Mouse (Mus musculus): Measurements from ENCODE around the gene Jup.

The Jup gene

DNA sequence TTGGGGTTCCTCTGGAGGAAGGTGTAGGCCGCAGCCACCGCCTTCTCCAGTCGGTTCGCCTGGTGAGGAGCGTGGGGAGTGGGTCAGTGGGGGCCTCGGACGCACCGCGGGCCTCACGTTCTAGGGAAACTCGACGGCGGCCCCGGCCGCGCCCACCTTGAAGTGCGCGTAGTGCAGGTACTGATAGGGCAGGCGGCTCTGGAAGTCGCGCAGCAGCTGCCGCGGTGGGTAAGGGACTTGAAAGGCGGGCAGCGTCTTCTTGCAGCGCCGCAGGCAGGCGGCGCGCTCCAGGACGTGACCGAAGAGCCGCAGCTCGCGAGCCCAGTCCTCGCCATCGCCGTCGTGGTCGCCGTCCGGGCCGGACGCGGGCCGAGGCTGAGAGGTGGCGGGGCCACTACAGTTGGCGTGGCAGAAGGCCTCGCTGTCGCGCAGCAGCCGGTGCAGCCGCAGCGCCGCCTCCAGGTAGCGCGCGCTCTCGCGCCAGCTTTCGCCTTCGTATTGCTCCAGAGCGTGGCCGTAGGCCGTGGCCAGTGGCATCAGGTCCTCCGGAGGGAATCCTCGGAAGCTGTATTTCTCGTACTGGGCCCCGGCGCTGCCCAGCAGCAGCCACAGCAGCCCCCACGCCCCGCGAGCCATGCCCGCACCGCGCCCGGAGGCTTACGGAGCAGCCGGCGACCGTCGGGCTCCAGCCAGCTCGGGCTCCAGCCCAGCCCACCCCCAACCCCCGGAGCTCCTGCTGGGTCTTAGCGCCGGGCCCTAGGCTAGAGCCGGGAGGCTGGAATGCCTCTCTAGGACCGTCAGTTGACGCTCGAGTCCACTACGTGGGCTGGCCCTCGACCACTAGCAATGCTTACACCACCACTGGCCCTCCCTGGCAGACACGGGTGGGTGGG is 16.7 kb upstream of the Jup start, which contains the start of gene P3h4:
P3h4 (minus strand) TSS at position 816 of the 893 bp plus-strand sequence.
- TF ChIP-seq GATA4 (IDR thresholded peaks at IDR 0.05; ENCODE audit: insufficient replicate concordance, low read length) = no peak; the same call in 1 of the 2 replicates

GRCm38 (mm10) chr11:100413541-100413940 is 16.0 kb upstream of the Jup start:
- TF ChIP-seq GATA4 (IDR thresholded peaks at IDR 0.05; ENCODE audit: insufficient replicate concordance, low read length) = no peak

- no peak for TF ChIP-seq GATA4 (IDR thresholded peaks at IDR 0.05; ENCODE audit: insufficient replicate concordance, low read length)
Measured at GRCm38 (mm10) chr11:100411736-100412135, 14.2 kb upstream of the Jup start.

- no peak for TF ChIP-seq GATA4 (IDR thresholded peaks at IDR 0.05; ENCODE audit: insufficient replicate concordance, low read length)
Measured at GRCm38 (mm10) chr11:100409686-100410085, 12.1 kb upstream of the Jup start.

DNA sequence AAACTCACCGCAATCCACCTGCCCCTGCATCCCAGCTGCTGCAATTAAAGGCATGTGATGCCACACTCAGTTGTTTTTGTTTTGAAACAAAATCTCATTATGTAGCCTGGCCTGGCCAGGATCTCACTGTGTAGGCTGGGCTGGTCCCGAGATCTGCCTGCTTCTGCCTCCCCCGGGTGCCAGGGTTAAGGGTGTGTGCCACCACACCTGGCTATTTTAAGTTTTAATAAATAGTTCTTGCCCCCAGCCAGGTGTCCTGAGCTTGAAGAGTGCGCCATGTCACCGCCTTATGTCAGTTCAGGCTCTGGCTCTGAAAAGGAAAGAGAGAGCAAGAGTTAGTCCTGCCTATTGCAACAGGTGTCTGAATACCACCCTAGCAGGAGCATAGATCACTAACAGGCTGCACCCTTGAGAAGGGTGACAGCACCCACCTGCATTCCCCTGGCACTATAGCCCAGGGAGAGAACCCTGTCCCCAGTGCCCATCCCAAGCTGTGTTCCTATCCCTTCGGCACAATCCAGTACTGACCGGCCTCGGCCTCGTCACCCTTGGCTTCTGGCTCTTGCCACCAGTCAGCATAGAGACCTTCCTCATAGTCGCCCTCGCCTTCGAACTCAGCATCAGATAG is 11.4 kb upstream of the Jup start:
- TF ChIP-seq GATA4 (IDR thresholded peaks at IDR 0.05; ENCODE audit: insufficient replicate concordance, low read length) = no peak

DNA sequence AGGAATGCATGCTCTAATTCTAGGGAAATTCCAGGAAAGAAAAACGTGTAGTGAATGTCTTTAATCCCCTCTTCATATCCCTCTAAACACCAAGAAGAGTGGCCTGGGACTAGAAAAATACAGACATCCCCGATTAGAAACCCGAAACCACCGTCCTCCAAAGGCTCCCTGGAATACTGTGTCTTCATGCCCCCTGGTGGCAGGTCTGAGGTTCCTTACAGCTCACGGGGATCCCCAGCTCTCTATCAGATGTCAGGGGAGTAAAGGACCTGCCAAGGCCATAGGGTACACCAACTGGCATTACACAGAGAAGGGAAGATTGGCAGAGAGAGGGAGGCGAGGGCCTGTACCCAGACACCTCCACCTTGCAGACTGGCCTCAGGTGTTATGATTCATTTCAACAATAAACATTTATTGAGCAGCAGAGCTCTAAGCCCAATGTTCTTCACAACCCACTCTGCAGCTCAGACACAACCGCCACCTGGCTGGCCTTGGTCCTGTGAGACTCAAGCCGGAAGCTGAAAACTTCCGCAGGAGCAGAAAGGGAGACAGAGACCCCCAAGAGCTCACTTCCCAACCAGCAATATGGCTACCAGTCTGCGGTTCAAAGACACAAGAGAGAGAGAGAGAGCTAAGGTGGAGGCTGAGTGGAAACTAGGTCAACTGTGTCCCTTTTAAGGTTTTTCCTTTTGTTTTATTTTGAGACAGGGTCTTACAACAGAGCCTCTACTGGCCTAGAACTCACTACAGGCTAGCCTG is 10.7 kb upstream of the Jup start:
- TF ChIP-seq GATA4 (IDR thresholded peaks at IDR 0.05; ENCODE audit: insufficient replicate concordance, low read length) = no peak

DNA sequence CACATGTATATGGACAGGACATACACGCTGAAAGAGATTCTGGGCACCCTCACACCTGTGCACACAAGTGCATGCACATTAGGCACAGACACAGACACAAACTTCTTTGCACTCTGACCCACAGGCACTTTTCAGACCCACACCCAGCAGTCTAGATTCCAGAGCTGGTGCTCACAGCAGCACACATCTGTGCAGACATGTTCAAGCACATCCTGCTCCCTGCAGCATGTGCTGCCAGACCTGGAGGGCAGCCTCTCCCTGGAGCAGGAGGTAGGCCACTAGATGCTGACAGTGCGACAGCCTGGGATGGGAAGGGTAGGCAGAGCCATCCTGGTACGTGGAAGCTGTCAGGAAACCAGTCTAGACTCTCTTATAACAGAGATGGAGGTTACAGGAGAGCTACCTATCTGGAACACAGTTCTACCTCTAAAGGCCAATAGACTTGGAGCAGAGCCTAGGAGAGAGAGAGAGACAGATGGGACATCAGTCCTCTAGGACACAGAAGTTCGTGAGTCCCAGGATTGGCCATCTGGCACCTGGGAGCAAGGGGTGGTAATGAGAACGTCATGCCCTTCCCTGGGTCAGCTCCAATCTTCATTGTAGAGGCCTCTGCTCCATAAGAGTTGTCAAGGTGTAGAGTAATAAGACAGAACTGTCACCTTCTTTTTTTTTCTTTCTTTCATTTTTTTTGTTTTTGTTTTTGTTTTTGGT is 9.6 kb upstream of the Jup start:
- TF ChIP-seq GATA4 (IDR thresholded peaks at IDR 0.05; ENCODE audit: insufficient replicate concordance, low read length) = no peak

GRCm38 (mm10) chr11:100406273-100406672 is 8.7 kb upstream of the Jup start:
- no peak for TF ChIP-seq GATA4 (IDR thresholded peaks at IDR 0.05; ENCODE audit: insufficient replicate concordance, low read length)

- no peak for TF ChIP-seq GATA4 (IDR thresholded peaks at IDR 0.05; ENCODE audit: insufficient replicate concordance, low read length)
Measured at GRCm38 (mm10) chr11:100404456-100405074, 7.0 kb upstream of the Jup start.

- TF ChIP-seq GATA4 (IDR thresholded peaks at IDR 0.05; ENCODE audit: insufficient replicate concordance, low read length) = peak; percentile 79; the same call in 1 of the 2 replicates
Measured at GRCm38 (mm10) chr11:100403445-100404134, 6.0 kb upstream of the Jup start.

- TF ChIP-seq GATA4 (IDR thresholded peaks at IDR 0.05; ENCODE audit: insufficient replicate concordance, low read length) = no peak
Measured at GRCm38 (mm10) chr11:100402682-100403081, 5.1 kb upstream of the Jup start.

GRCm38 (mm10) chr11:100402240-100402639 is 4.7 kb upstream of the Jup start:
- TF ChIP-seq GATA4 (IDR thresholded peaks at IDR 0.05; ENCODE audit: insufficient replicate concordance, low read length) = peak; percentile 18; the same call in 1 of the 2 replicates

- TF ChIP-seq GATA4 (IDR thresholded peaks at IDR 0.05; ENCODE audit: insufficient replicate concordance, low read length) = no peak
Measured at GRCm38 (mm10) chr11:100400842-100401241, 3.3 kb upstream of the Jup start.

Measured in liver, adult (tissue).